ENCODE assay signal across 8 mouse cellular contexts in genomic region chr5:114565305-114565704, GRCm38 (mm10). TPM values are rescaled to one million over a fixed set of nuclear protein-coding genes. Genes with fewer than 3 reads are reported as not detected.
DNase-seq lines count a peak whose midpoint lies in the region; ATAC-seq lines count a peak whose summit lies in the region.

No protein-coding gene starts in this region.

- H3K4me3 ChIP-seq in hindbrain, embryonic 15.5 days, result no peak overlapping the region
- no peak overlapping the region for H3K4me3 ChIP-seq in liver, embryonic 13.5 days (replicated peaks)

- 14% methylated on average over 12 of the region's 12 CpGs for WGBS in hindbrain, embryonic 15.5 days
- WGBS in liver, embryonic 13.5 days (ENCODE audit: insufficient replicate concordance), result 13% methylated on average over 12 of the region's 12 CpGs

- DNase-seq in cerebellum, adult 11 months, result peak; percentile 53
- DNase-seq in cerebellum, postnatal 4 days (ENCODE audit: low spot score in 2 of 2), result no peak
- DNase-seq in cerebellum, adult 9-10 months, result peak; percentile 65
- no peak for DNase-seq in liver, embryonic 13.5 days
- peak; percentile 49 for DNase-seq in urinary bladder, adult 2 months (ENCODE audit: low spot score)
- DNase-seq in thymus, postnatal 36 days, result no peak
- no peak for DNase-seq in layer of hippocampus, adult 18-20 months (ENCODE audit: low spot score in 2 of 2)

- H3K27ac ChIP-seq in hindbrain, embryonic 15.5 days (replicated peaks), result no peak overlapping the region
- H3K27ac ChIP-seq in liver, embryonic 13.5 days, result no peak overlapping the region

- H3K27me3 ChIP-seq in hindbrain, embryonic 15.5 days, result no peaks in the 10 kb centered on the region
- peaks cover 52% of the 10 kb centered on the region for H3K27me3 ChIP-seq in liver, embryonic 13.5 days

- no peak overlapping the region for H3K9ac ChIP-seq in hindbrain, embryonic 15.5 days
- H3K9ac ChIP-seq in liver, embryonic 13.5 days, result no peak overlapping the region

- ATAC-seq in hindbrain, embryonic 15.5 days (ENCODE audit: low FRiP score, low read depth), result no peak
- 0 out of 2 replicates have a peak, but pooled peaks have one; percentile 15 for ATAC-seq in liver, embryonic 13.5 days (ENCODE audit: low read depth)

- peak overlapping the region; percentile 18; the same call in 1 of the 2 replicates for H3K4me2 ChIP-seq in hindbrain, embryonic 15.5 days
- H3K4me2 ChIP-seq in liver, embryonic 13.5 days, result peak overlapping the region; percentile 23; the same call in 1 of the 2 replicates

- no peaks in the 10 kb centered on the region for H3K36me3 ChIP-seq in hindbrain, embryonic 15.5 days
- no peaks in the 10 kb centered on the region for H3K36me3 ChIP-seq in liver, embryonic 13.5 days

- peaks cover 27% of the 10 kb centered on the region for H3K4me1 ChIP-seq in hindbrain, embryonic 15.5 days (replicated peaks)
- H3K4me1 ChIP-seq in liver, embryonic 13.5 days (replicated peaks), result peaks cover 33% of the 10 kb centered on the region

- H3K9me3 ChIP-seq in hindbrain, embryonic 15.5 days, result no peaks in the 10 kb centered on the region
- no peaks in the 10 kb centered on the region; the same call in 1 of the 2 replicates for H3K9me3 ChIP-seq in liver, embryonic 13.5 days (replicated peaks)

RNA-seq across cellular contexts. Expression of gene Fam222a, which starts 2.5 kb away (rescaled TPM):
- polyA plus RNA-seq in hindbrain, embryonic 15.5 days (2015; fragmentation: Nextera tagmentation; extraction: Ambion mirVana), result 6.6 and 8.3 TPM in 2 replicates
- 0.58 and 0.61 TPM in 2 replicates for polyA plus RNA-seq in liver, embryonic 13.5 days (2015; fragmentation: Nextera tagmentation; extraction: Ambion mirVana)
- polyA plus RNA-seq in urinary bladder, adult 2 months (2012; rRNA removed), result 0.17 and 0.29 TPM in 2 replicates
- total RNA-seq in layer of hippocampus, adult 18-20 months (2021), result 1 to 10 TPM; 5.2 to 5.3 TPM

Comparison
In these comparisons a context has a peak if more than half of its experiments do, and no peak if none do; other contexts are left out.
1. DNase-seq: peak in cerebellum, adult 11 months (single experiment), cerebellum, adult 9-10 months (single experiment) and urinary bladder, adult 2 months (single experiment); none in cerebellum, postnatal 4 days (0 of 2), liver, embryonic 13.5 days (single experiment), thymus, postnatal 36 days (0 of 2) and layer of hippocampus, adult 18-20 months (0 of 2).